Mouse (Mus musculus) liver, postnatal 0 days (tissue): ENCODE measurements at regions not wholly inside any gene's neighbourhood (a gene's known extent, or its start where the extent isn't known, plus 50 kb on each side); places are given as distances from the start of the nearest gene placed in this dataset.

ENCODE experiments used
- CTCF ChIP-seq: sonication (generic); IDR thresholded peaks from 2 replicates; pipeline ENCODE4 v1.5.1; 2016; ENCODE audit warnings: antibody characterized with exemption, low read depth
- EP300 ChIP-seq: IDR thresholded peaks from 2 replicates; pipeline ENCODE4 v1.6.1; 2016; ENCODE audit warnings: antibody characterized with exemption, low read depth, mild to moderate bottlenecking

GRCm38 (mm10) chr1:184542321-184543115 lies 189.9 kb downstream of the Hlx start:
- TF ChIP-seq CTCF (no peak), EP300 (no peak)
